Mouse (Mus musculus): ENCODE results near the gene Gadd45b.

The Gadd45b gene

DNA sequence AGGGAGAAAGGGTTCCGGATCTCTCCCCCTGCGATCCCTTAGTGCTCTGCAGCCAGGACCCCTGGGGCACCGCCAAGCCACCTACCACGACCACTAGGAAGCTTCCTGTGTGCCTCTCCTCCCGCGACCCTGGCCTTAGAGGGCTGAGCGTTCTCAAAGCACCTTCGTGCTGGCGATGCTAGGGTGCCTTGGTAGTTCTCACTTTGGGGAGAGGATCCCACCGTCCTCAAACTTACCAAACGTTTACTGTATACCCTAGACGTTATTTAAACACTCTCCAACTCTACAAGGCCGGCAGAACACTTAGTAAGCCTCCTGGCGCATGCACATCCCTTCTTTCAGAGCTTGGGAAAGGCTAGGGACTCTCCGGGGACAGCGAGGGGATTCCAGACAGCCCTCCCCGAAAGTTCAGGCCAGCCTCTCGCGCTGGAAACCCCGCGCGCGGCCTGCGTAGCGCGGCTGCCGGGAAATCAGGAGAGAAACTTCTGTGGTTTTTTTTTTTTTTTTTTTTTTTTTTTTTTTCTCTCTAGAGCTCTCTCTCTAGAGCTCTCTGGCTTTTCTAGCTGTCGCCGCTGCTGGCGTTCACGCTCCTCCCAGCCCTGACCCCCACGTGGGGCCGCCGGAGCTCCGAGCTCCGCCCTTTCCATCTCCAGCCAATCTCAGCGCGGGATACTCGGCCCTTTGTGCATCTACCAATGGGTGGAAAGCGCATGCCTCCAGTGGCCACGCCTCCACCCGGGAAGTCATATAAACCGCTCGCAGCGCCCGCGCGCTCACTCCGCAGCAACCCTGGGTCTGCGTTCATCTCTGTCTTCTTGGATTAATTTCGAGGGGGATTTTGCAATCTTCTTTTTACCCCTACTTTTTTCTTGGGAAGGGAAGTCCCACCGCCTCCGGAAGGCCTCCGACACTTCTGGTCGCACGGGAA, at the start of gene Gadd45b:
Gene Gadd45b (plus strand): TSS at position 775 of the 928 bp plus-strand sequence.
- DNase-seq, result peak; percentile 98 to 99

DNA sequence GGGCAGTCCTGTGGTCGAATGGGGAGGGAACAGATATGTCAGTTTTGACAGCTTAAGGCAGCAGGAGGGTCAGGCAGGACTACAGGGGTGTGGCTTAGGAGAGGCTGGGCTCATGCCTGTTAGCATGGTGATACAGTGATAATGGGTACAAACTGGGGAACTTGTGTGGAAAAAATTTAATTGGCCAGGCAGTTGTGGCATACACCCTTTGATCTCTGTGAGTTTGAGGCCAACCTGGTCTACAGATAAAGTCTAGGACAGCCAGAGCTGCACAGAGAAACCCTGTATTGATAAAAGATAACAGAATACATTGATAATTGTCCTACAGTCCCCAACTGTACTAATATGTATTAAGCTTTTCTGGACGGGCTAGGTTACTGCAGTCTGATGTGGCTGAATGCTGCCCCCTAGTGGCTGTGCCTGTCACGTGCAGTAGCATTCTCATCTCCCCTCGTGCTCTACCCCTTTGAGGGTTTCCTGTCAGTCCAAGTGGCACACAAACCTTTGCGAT, 49.7 kb upstream of the Gadd45b start:
- DNase-seq, result peak; percentile 67 to 69

DNA sequence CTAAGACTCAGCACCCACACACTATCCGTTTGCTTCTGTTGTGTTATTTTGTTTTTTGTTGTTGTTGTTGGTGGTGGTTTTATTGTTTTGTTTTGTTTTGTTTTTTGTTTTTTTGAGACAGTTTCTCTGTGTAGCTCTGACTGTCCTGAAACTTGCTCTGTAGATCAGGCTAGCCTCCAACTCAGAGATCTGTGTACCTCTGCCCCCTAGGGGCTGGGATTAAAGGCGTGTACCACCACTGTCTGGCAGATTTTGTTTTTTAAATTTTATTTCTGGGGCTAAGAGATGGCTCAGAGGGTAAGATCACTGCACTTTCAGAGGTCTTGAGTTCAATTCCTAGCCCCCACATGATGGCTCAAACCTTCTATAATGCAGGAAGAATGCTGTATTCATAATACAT, 49.0 kb upstream of the Gadd45b start:
- no peak for DNase-seq

DNA sequence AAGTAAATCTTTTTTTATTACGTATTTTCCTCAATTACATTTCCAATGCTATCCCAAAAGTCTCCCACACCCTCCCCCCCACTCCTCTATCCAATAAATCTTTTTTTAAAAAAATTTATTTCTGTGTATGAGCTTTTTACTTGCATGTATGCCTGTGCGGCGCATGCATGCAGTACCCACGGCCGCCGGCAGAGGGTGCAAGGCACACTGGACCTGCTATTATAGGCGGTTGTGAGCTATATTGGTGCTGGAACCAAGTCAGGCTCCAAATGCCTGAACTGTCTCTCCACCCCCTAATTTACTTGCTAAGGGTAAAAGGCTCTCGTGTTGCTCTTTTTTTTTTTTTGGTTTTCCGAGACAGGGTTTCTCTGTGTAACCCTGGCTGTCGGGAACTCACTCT, 48.6 kb upstream of the Gadd45b start:
- peak; percentile 79 to 81 for DNase-seq

DNA sequence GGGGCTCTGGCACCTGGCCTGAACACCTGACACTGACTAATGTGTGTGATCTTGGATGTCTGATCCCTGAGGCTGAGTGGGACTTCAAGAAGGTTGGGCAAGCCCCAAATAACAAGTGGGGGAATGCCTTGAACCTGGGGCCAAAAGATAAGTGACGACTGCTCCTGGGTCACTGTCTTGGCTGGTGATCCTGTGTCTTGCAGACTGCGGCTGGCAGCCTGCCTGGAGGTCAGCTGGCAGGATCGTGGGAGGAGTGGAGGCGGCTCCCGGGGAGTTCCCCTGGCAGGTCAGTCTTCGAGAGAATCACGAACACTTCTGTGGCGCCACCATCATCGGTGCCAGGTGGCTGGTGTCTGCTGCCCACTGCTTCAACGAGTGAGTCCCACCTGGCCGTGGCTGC, 42.7 kb upstream of the Gadd45b start:
- no peak for DNase-seq

DNA sequence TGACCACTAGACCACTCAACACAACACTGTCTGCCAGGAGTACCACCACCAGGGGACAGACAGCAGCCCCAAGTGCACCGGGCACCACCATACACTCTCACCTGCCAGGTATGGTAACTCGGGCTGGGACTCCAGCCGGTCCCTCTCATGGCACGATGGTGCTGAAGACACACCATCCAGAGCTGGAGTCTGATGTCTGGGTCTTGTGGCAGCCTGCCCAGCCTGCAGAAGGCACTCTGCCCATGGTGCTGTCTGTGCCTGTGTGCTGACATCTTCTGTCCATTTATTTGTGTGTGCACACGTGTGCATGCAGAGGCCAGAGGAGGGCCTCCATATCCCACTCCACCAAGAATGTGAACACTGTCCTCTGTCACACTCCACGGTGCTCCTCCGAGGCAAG, 34.8 kb upstream of the Gadd45b start:
- no peak for DNase-seq

DNA sequence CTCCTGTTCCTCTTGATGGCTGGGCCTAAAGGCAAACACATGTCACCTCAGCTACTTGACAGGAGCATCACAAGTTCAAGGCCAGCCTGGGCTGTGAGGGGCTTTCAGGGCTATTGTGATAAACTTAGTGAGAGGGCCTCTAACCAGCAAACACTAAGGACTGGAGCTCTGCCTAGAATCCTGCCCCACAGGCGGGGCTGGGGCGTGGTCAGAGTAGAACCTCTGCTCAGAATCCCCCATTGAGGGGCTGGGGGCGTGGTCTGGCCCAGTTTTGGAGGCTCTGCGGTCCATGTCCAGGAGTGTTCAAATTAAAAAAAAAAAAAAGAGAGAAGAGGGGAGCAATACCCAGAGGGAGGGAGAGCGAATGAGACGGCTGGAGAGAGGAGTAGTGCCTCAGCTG, 34.2 kb upstream of the Gadd45b start:
- DNase-seq, result no peak

GRCm38 (mm10) chr10:80896581-80897485, 33.0 kb upstream of the Gadd45b start:
- DNase-seq, result no peak

- no peak for DNase-seq
Observed at GRCm38 (mm10) chr10:80897861-80898510, 31.9 kb upstream of the Gadd45b start.

DNA sequence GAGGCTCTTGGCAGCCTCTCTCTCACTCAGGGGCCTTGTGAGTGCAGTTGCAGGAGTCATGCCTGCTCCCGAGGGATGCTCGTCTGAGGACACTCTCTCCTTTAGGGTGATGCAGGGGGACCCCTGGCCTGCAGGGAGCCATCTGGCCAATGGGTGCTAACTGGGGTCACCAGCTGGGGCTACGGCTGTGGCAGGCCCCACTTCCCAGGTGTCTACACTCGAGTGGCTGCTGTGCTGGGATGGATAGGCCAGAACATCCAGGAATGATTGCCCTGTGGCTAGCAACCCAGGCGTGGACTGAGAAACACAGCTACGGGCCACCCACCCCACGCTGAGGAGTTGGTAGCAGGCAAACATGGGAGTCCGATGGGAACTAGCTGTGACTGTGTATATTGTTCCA, 30.8 kb upstream of the Gadd45b start:
- no peak for DNase-seq

DNA sequence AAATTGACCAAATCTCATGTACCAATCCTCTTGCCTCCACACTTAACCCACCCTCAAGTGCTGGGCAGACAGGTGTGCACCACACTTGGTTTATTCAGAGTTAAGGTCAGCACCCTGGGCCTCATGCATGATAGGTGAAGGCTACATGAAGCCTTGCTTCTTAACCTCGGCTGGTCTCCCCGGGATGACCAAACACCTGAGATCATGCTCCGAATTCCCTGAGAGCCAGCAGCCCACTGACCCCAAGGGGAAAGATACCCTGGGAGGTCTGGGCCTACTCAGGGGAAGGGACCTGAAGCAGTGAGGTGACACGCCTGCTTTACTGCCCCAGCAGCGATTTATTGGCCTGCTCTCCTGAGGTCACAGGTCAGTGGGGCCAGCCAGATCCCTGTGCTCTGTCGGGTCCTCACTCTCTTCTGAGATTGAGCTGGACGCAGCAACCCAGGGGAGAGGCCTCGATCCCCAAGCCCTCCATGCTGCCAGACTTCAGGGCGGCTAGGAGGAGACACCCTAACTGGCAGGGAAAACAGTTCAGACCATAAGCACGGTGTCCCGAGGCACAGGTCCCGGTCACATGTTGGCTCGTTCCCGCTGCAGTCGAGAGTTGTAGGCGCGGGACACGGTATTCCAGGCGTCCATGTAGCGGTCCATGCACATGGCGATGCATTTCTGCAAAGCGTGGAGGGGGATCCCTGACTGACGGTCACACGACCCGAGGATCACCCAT, 30.1 kb upstream of the Gadd45b start:
- no peak for DNase-seq

GRCm38 (mm10) chr10:80900318-80901247, 29.3 kb upstream of the Gadd45b start, which contains the start of gene Timm13:
TSS of gene Timm13 (minus strand) at chr10:80900969.
- DNase-seq, result peak; percentile 93 to 98

DNA sequence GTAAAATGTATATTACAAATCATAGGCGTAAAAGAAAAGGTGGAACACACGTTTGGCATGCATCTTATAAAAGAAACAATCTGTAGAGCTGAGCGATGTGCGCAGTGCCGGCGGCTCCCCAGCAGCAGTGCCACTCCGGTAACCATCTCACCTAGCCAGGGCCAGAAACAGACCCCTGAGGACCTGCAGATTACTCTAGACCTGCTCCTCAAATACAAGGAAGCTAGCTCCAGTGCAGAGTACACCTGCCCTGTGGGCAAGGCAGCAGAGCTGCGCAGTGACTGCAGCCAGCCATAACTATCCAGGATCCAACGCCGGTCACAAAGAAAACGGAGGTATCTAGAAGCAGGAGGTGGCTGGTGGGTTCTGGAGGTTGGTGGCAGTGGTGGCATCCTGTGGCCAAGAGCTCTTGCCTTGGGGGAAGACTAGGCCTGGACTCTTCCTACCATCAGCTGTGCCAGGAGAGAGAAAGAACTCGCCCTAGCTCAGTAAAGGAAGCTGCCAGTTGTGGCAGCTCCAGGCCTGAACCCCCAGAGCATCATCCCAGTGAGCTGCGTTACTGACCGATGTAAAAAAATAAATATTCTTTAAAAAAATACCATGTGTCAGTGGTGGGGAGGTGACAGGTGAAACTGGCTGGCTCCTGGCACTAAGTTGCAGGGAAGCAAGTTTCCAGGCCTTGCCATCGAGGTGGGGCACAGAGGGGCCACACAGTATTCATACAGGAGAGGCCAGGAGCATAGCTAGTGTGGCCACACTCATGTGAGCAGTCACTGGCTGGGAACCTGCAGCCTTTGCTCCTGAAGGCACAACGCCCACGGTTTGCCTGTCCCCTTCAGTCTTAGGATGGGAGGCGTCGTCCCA, 28.2 kb upstream of the Gadd45b start:
- no peak for DNase-seq

DNA sequence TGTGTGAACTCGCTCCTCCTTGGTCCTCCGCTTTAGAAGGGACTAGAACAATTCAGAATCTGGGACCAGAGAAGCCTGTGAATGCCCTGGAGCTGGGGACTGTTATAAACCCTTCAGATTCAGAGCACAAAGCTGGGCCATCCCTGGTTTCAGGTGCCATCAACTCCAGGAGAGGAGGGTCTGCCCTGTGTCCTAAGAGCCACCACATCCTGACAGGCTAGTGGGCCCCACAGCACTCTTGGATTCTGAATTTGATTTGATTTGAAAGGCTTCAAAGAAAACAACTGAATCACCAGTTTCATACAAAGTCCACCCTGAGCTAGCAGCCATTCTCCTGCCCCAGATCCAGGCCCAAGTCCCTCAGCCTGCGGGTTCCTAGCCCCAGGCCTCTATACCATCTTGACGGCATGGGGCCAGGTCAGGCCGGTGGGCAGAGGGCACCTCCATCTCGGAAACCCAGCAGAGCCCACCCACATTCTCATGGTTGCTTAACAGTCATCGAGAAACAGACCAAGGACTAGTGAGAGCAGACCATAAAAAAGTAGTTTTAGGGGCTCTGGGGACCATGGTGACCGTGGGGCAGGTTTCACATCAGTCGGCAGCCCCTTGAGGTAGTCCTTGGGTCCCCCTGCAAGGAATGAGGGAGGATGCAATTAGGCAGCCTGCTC, 27.5 kb upstream of the Gadd45b start:
- no peak for DNase-seq

GRCm38 (mm10) chr10:80903282-80903681, 26.6 kb upstream of the Gadd45b start:
- no peak for DNase-seq

GRCm38 (mm10) chr10:80904004-80904693, 25.7 kb upstream of the Gadd45b start:
- DNase-seq, result no peak

DNA sequence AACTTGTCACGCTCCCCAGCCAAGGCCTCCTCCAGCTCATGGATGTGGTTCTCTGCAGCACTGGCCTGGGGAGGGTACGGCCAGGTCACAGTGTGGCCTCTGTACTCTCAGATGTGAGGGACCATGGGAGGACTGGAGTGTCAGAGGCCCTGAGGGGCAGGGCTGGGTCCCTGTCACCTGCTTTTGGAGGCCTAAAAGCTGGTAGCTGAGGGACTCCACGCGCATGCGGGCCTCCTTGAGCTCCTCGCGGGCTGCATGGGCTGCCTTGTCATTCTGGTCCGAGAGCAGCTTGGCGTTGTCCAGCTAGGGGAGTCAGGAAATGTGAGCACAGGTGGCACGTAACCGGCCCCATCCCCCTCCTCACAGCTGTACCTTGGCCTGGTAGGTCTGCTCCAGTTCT, 25.2 kb upstream of the Gadd45b start:
- no peak for DNase-seq

- DNase-seq, result no peak
Observed at GRCm38 (mm10) chr10:80909375-80910162, 20.3 kb upstream of the Gadd45b start.
